Mouse (Mus musculus) macrophage (primary cell): ENCODE measurements around the gene Cyp4f18. TPM values are rescaled to one million over a fixed set of nuclear protein-coding genes. Genes with fewer than 3 reads are reported as not detected.
"Not testable (repeated sequence)": the region's sequence is repeated elsewhere in the genome, so short reads cannot be mapped to it uniquely, and the experiment has no call there.

Source experiments
- H3K27ac ChIP-seq: fragments of 350-480 bp; formaldehyde crosslinking; 2 replicates; pipeline ENCODE4 v1.9.0; 2021
- H3K36me3 ChIP-seq: fragments of 350-480 bp; formaldehyde crosslinking; 2 replicates; pipeline ENCODE4 v1.9.0; 2021; ENCODE audit errors: inconsistent target
- H3K4me3 ChIP-seq: fragments of 350-480 bp; formaldehyde crosslinking; 2 replicates; pipeline ENCODE4 v1.9.0; 2021; ENCODE audit errors: inconsistent target
- H3K79me2 ChIP-seq: fragments of 350-480 bp; formaldehyde crosslinking; 2 replicates; pipeline ENCODE4 v1.9.0; 2021; ENCODE audit errors: inconsistent target
- WGBS: methylation state at CpG from one replicate; pipeline ENCODE4 v1.1.7; 2026; ENCODE audit warnings: inconsistent platforms; ENCODE audit not compliant: missing documents; 5-methylcytosine and 5-hydroxymethylcytosine counted together
- polyA plus RNA-seq: library from polyadenylated mRNA; stranded (reverse); fragments of 250-400 nt; gene quantifications from 3 replicates; pipeline ENCODE4 v1.2.4, GENCODE M21; 2018; ENCODE audit warnings: inconsistent platforms
- total RNA-seq, 78 experiments: library from RNA; depleted of rRNA; stranded (reverse); fragments of 250-400 nt; gene quantifications; 1 replicate in 9 of 78; 2 replicates in 24 of 78; 3 replicates in 43 of 78; 4 replicates in 2 of 78; pipeline ENCODE4 v1.2.4; 2018; ENCODE audit warnings: inconsistent platforms in 56 of 78

Cyp4f18 gene
- 10 to 100 TPM in 4 of 26 experiments, 1 to 10 TPM in 20, under 1 TPM in 1, not detected in 1; 0.92 to 18.9 (median 5.5) TPM for total RNA-seq (2018; cell fraction: chromatin; rRNA removed)
- 10 to 100 TPM in 13 of 26 experiments, 1 to 10 TPM in 13; 2.8 to 20.6 (median 9.6) TPM for total RNA-seq (2018; cell fraction: cytosol; rRNA removed)
- total RNA-seq (2018; cell fraction: nucleus; rRNA removed): 10 to 100 TPM in 11 of 26 experiments, 1 to 10 TPM in 15; 2.5 to 27.8 (median 9.0) TPM
- 4.8 to 31.0 TPM (median 8.7 TPM) in 3 replicates for polyA plus RNA-seq

- H3K27ac ChIP-seq: peak within 1 kb of the TSS; percentile 78
- H3K4me3 ChIP-seq: no peak within 1 kb of the TSS
- WGBS: 51% methylated on average over 2 of the region's 3 CpGs
These were observed at the start of gene Cyp4f18 for GRCm38 (mm10) chr8:72009473-72009872. Gene Cyp4f18 (minus strand): TSS chr8:72009626.

DNA sequence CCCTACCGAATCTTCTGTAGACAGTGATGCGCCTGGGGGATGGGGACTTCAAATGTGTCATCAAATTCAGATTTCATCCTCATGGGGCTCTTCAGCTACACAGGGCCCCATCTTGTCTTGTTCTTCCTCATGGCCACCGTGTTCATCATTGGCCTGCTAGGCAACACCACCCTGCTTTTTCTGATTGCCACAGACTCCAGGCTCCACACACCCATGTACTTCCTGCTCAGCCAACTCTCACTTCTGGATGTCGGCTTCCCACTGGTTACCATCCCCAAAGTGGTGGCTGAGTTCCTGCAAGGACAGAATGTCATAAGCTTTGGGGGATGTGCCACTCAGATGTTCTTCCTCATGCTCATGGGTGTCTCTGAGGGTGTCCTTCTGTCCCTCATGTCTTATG, 48.2 kb upstream of the Cyp4f18 start:
- H3K79me2 ChIP-seq, H3K36me3 ChIP-seq, H3K4me3 ChIP-seq, H3K27ac ChIP-seq: not testable (repeated sequence)
- WGBS: 100% methylated on average over 2 of the region's 4 CpGs

More at GRCm38 (mm10) chr8:72009473-72009872, at the start of gene Cyp4f18:
- no peaks in the 10 kb centered on the region for H3K36me3 ChIP-seq
- no peaks in the 10 kb centered on the region for H3K79me2 ChIP-seq

- not testable (repeated sequence) for H3K79me2 ChIP-seq, H3K36me3 ChIP-seq, H3K27ac ChIP-seq, H3K4me3 ChIP-seq
These were observed 45.2 kb upstream of the Cyp4f18 start for GRCm38 (mm10) chr8:72054633-72055032.

DNA sequence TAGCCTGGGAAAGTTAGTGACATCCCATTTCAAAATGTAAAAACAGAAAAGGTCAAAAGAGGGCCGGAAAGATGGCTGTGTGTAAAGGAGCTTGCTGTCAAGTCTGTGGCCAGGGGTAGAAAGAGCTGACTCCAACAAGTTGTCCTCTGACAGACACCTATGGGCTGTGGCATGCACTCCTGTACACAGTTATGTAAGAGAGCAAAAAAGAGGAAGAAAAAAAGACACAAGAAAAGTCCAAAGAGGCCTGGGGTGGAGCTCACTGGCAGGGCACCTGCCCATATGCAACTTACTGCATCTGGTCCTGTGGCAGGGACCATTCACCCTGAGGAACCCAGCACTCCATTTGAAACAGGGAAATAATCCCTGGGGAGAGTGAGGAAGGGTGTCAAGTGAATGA, 33.1 kb upstream of the Cyp4f18 start:
- WGBS: 50% methylated on average over 1 of the region's 1 CpGs
- no peaks in the 10 kb centered on the region for H3K36me3 ChIP-seq
- H3K79me2 ChIP-seq: no peaks in the 10 kb centered on the region
- no peak overlapping the region for H3K27ac ChIP-seq
- no peak overlapping the region for H3K4me3 ChIP-seq

GRCm38 (mm10) chr8:72040918-72041317, 31.5 kb upstream of the Cyp4f18 start, which contains the start of gene Olfr372:
Gene Olfr372 (plus strand): TSS chr8:72041218.
- not testable (repeated sequence) for H3K36me3 ChIP-seq, H3K27ac ChIP-seq, H3K4me3 ChIP-seq, H3K79me2 ChIP-seq
- 88% methylated on average over 4 of the region's 4 CpGs for WGBS

DNA sequence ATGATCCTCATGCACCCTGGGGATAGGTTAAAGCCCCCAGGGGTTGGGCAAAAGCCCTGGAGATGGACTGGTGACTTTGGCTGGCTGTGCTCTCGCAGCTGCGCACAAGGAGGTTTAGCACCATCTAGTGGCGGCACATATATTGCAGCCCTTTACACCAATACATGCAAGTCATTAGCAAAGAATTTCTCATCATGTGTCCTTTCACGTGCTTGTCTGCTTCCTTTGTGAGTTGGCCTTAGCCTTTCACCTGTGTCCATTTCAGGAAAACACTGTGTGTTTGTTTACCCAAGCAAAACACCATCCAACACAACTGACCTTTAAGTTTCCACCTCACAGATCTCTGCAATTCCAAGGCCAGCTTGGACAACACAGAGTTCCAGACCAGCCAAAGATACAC, 23.5 kb upstream of the Cyp4f18 start:
- H3K79me2 ChIP-seq, H3K4me3 ChIP-seq, H3K36me3 ChIP-seq, H3K27ac ChIP-seq: not testable (repeated sequence)
- WGBS: 17% methylated on average over 1 of the region's 4 CpGs

DNA sequence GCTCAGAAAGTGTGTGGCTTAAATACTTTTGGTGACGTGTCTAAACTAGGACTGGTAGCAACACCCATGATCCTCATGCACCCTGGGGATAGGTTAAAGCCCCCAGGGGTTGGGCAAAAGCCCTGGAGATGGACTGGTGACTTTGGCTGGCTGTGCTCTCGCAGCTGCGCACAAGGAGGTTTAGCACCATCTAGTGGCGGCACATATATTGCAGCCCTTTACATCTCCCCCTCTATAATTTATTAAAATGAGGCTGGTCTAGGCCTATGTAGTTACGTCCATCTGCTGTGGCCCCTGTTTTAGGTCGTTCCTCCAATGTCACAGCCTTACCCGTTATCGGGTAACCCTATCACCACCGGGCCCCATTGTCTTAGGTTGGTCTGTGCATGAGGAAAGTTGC, 15.5 kb upstream of the Cyp4f18 start:
- not testable (repeated sequence) for H3K79me2 ChIP-seq, H3K27ac ChIP-seq
- no CpG with 5 or more reads among the region's 9 CpGs for WGBS

GRCm38 (mm10) chr8:72019816-72020215, 10.4 kb upstream of the Cyp4f18 start:
- H3K79me2 ChIP-seq: no peaks in the 10 kb centered on the region
- H3K4me3 ChIP-seq: no peak overlapping the region
- no peak overlapping the region for H3K27ac ChIP-seq
- H3K36me3 ChIP-seq: no peaks in the 10 kb centered on the region
- WGBS: 100% methylated on average over 2 of the region's 2 CpGs

More for the DNA sequence above, 15.5 kb upstream of the Cyp4f18 start:
- H3K4me3 ChIP-seq, H3K36me3 ChIP-seq: not testable (repeated sequence)

DNA sequence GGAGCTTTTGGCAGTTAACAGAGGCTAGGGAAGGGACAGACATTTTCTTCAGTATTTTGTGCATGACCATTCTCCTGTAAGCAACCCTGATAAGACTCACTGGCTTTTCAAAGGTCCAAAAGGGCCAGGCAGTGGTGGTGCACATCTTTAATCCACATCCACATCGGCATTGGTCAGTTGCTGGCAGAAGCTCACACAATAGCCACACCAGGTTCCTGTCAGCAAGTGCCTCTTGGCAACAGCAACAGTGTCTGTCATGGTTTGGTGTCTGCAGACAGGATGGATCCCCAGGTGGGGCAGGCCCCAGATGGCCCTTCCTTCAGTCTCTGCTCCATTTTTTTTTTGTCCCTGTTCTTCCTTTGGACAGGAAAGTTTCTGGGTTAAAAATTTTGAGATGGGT, 9.6 kb upstream of the Cyp4f18 start:
- not testable (repeated sequence) for H3K27ac ChIP-seq, H3K36me3 ChIP-seq, H3K4me3 ChIP-seq, H3K79me2 ChIP-seq
- WGBS: 90% methylated on average over 1 of the region's 1 CpGs

- WGBS: 77% methylated on average over 2 of the region's 2 CpGs
- no peaks in the 10 kb centered on the region for H3K36me3 ChIP-seq
- no peaks in the 10 kb centered on the region for H3K79me2 ChIP-seq
- H3K27ac ChIP-seq: no peak overlapping the region
- H3K4me3 ChIP-seq: no peak overlapping the region
These were observed 8.7 kb upstream of the Cyp4f18 start for GRCm38 (mm10) chr8:72018141-72018540.

- not testable (repeated sequence) for H3K36me3 ChIP-seq, H3K27ac ChIP-seq, H3K79me2 ChIP-seq, H3K4me3 ChIP-seq
- 29% methylated on average over 2 of the region's 2 CpGs for WGBS
These were observed 7.9 kb upstream of the Cyp4f18 start for GRCm38 (mm10) chr8:72017339-72017738.

DNA sequence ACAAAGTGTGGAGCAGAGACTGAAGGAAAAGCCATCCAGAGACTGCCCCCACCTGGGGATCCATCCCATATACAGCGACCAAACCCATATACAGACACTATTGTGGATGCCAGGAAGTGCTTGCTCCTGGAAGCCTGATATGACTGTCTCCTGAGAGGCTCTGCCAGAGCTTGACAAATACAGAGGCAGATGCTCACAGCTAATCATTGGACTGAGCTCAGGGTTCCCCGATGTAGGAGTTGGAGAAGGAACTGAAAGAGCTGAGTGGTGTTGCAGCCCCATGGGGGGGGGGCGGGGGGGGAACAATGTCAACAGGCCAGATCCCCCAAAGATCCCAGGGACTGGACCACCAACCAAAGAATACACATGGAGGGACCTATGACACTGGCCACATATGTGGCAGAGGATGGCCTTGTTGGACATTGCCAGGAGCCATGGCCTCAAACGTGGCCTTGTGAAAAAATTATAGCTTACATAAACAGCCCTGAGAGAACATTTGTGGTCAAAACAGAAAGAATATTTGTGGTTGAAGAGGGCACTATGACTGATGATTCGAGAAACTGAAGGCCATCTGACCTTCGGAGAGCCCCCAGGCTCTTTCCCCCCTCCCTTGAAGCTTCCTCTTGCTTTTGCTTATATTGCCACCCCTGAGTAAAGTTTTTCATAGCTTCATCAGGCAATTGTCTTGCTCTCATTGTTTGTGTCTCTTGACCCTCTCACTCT, 4.2 kb upstream of the Cyp4f18 start:
- H3K79me2 ChIP-seq, H3K36me3 ChIP-seq, H3K4me3 ChIP-seq: not testable (repeated sequence)
- peak overlapping the region; percentile 41 for H3K27ac ChIP-seq
- WGBS: 27% methylated on average over 6 of the region's 6 CpGs

DNA sequence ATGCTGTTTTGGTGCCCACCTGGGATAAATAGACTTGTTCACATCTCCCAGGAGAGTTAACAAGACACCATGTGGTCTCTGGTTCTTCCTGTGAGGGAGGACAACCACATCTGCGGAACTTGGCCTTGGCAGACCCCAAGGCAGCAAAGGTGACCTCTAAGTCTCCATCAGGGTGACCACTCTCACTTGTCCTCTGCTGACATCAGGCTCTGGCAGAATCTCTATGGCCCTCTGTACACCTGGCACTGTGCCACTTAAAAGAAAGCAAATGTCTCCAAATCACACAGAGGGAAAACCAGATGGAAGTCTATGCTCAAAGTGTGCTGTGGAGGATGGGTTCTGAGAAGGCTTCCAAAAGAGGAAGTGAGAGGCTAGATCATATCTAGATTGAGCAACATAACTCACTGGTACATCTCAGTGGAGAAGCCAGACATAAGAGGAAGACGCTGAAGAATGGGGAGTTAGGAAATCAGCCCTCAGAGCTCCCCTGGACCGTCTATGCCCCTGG, 1.2 kb downstream of the Cyp4f18 start:
- 3% methylated on average over 3 of the region's 3 CpGs for WGBS
- H3K79me2 ChIP-seq: no peaks in the 10 kb centered on the region
- no peak overlapping the region for H3K4me3 ChIP-seq
- H3K36me3 ChIP-seq: no peaks in the 10 kb centered on the region
- peak overlapping the region; percentile 78 for H3K27ac ChIP-seq

- Histone ChIP-seq H3K36me3 (no peaks in the 10 kb centered on the region), H3K79me2 (no peaks in the 10 kb centered on the region), H3K27ac (no peak overlapping the region), H3K4me3 (no peak overlapping the region)
- WGBS: 92% methylated on average over 1 of the region's 1 CpGs
These were observed 2.7 kb downstream of the Cyp4f18 start for GRCm38 (mm10) chr8:72006763-72007162.

DNA sequence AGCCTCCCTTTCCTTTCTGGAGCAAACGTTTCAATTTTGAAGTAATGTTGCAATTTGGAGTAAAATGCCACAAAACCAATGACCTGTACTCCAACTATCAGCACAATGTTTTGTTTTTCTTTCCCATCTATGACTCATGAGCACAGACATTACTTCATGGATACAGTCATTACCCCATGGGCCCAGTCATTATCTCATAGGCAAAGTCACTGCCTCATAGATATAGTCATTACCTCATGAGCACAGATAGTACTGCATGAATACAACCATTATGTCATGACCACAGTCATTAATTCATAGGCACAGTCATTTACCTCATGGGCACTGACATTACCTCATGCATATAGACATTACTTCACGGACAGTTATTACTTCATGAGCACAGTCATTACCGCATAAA, 3.5 kb downstream of the Cyp4f18 start:
- Histone ChIP-seq H3K36me3 (no peaks in the 10 kb centered on the region), H3K79me2 (no peaks in the 10 kb centered on the region), H3K27ac (no peak overlapping the region), H3K4me3 (no peak overlapping the region)
- 70% methylated on average over 3 of the region's 3 CpGs for WGBS
